Mouse (Mus musculus): ENCODE data around the gene Dgka.

- TF ChIP-seq CTCF (conservative IDR thresholded peaks at IDR 0.05; ENCODE audit: insufficient read depth, insufficient read length, low read depth, low read length) (no peak), POLR2A (IDR thresholded peaks at IDR 0.05; ENCODE audit: low read depth, low read length) (no peak)
These were observed 45.0 kb downstream of the Dgka start for GRCm38 (mm10) chr10:128699611-128700010.
